Mouse (Mus musculus) heart, postnatal 0 days (tissue): Measurements from ENCODE around the gene Tmem198.

ENCODE experiments used
- CTCF ChIP-seq: IDR thresholded peaks from 2 replicates; pipeline ENCODE4 v1.5.1; 2016; ENCODE audit warnings: antibody characterized with exemption, control low read depth, low read depth
- EP300 ChIP-seq: IDR thresholded peaks from 2 replicates; pipeline ENCODE4 v1.6.1; 2016; ENCODE audit warnings: antibody characterized with exemption, low read depth

DNA sequence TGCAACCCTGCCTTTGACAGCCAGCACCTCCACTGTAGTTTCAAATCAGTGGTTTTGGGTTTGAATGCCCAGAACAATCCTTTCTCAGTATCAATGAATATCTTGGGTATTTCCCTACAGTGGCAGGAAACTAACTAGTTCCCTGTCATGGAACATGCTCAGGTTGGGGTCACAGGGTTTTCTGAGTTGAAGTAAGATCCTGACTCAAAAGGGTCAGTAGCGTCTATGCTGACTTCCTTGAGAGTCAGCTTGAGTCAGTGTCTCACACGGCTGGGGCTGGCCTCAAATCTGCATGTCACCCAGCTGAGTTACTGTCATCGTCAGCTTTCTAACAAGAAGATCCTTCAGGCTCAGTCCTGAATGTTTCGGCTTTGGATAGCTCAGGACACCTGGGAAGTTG is 19.6 kb downstream of the Tmem198 start:
- TF ChIP-seq CTCF (no peak), EP300 (no peak)
